Mouse (Mus musculus) gastrocnemius, postnatal 4 days (tissue): ENCODE results near the gene Gm20509. TPM values are rescaled to one million over a fixed set of nuclear protein-coding genes. Genes with fewer than 3 reads are reported as not detected.
"Not testable (repeated sequence)": the region's sequence is repeated elsewhere in the genome, so short reads cannot be mapped to it uniquely, and the experiment has no call there.

Source experiments
- DNase-seq, 2 experiments: peaks; one replicate each; pipeline ENCODE4 v3.0.0; 2021 to 2022; ENCODE audit warnings: low spot score in 2 of 2, mixed read lengths in 2 of 2
- long read RNA-seq, 2 experiments: library from polyadenylated mRNA; stranded (forward); transcript quantifications; one replicate each; pipeline ENCODE4 v2.0.0; 2021
- total RNA-seq, 2 experiments: library from RNA; stranded (reverse); gene quantifications; 2 replicates each; pipeline ENCODE4 v1.2.3; 2021

The Gm20509 gene
- not detected for total RNA-seq
- long read RNA-seq, experiment 1: 0 reads
- long read RNA-seq, experiment 2: 0 reads

- DNase-seq: no peak
Measured at GRCm38 (mm10) chr9:73102181-73102580, at the start of gene Gm20509. TSS of gene Gm20509 (plus strand) at chr9:73102470.

GRCm38 (mm10) chr9:73055441-73055911, 46.8 kb upstream of the Gm20509 start:
- no peak for DNase-seq

- no peak for DNase-seq
Measured at GRCm38 (mm10) chr9:73059224-73059623, 43.0 kb upstream of the Gm20509 start.

GRCm38 (mm10) chr9:73063621-73064290, 38.5 kb upstream of the Gm20509 start:
- no peak for DNase-seq

- no peak for DNase-seq
Measured at GRCm38 (mm10) chr9:73067086-73067485, 35.2 kb upstream of the Gm20509 start.

- no peak for DNase-seq
Measured at GRCm38 (mm10) chr9:73068230-73068679, 34.0 kb upstream of the Gm20509 start.

GRCm38 (mm10) chr9:73068688-73069087, 33.6 kb upstream of the Gm20509 start:
- DNase-seq: no peak

- DNase-seq: no peak
Measured at GRCm38 (mm10) chr9:73070971-73071659, 31.2 kb upstream of the Gm20509 start.

GRCm38 (mm10) chr9:73072426-73072825, 29.8 kb upstream of the Gm20509 start:
- no peak for DNase-seq

- DNase-seq: no peak
Measured at GRCm38 (mm10) chr9:73073169-73073568, 29.1 kb upstream of the Gm20509 start.

GRCm38 (mm10) chr9:73079349-73079748, 22.9 kb upstream of the Gm20509 start:
- DNase-seq: not testable (repeated sequence)

GRCm38 (mm10) chr9:73079801-73080325, 22.4 kb upstream of the Gm20509 start:
- no peak for DNase-seq

- no peak for DNase-seq
Measured at GRCm38 (mm10) chr9:73082291-73083000, 19.8 kb upstream of the Gm20509 start.

- DNase-seq: no peak
Measured at GRCm38 (mm10) chr9:73083956-73084355, 18.3 kb upstream of the Gm20509 start.

GRCm38 (mm10) chr9:73085845-73086244, 16.4 kb upstream of the Gm20509 start:
- no peak for DNase-seq

GRCm38 (mm10) chr9:73087121-73087520, 15.1 kb upstream of the Gm20509 start:
- DNase-seq: no peak

GRCm38 (mm10) chr9:73087581-73087980, 14.7 kb upstream of the Gm20509 start:
- no peak for DNase-seq

- no peak for DNase-seq
Measured at GRCm38 (mm10) chr9:73089222-73089920, 12.9 kb upstream of the Gm20509 start.

- DNase-seq: no peak
Measured at GRCm38 (mm10) chr9:73090121-73090520, 12.1 kb upstream of the Gm20509 start.

GRCm38 (mm10) chr9:73091747-73092146, 10.5 kb upstream of the Gm20509 start:
- DNase-seq: no peak

- no peak for DNase-seq
Measured at GRCm38 (mm10) chr9:73094580-73094979, 7.7 kb upstream of the Gm20509 start.
